Mouse (Mus musculus): ENCODE results near the gene Atg16l1. TPM values are rescaled to one million over a fixed set of nuclear protein-coding genes. Genes with fewer than 3 reads are reported as not detected.

Gene Atg16l1
- 5.1 and 9.7 TPM in 2 replicates for polyA plus RNA-seq (2012)

GRCm38 (mm10) chr1:87755641-87756470 is at the start of gene Atg16l1:
Gene Atg16l1 (plus strand): TSS chr1:87755870.
- TF ChIP-seq GATA1 (IDR thresholded peaks at IDR 0.05; ENCODE audit: low read length) = no peak

- no peak for TF ChIP-seq GATA1 (IDR thresholded peaks at IDR 0.05; ENCODE audit: low read length)
Observed at GRCm38 (mm10) chr1:87706361-87706760, 49.3 kb upstream of the Atg16l1 start.

GRCm38 (mm10) chr1:87709020-87709419 is 46.6 kb upstream of the Atg16l1 start:
- no peak for TF ChIP-seq GATA1 (IDR thresholded peaks at IDR 0.05; ENCODE audit: low read length)

GRCm38 (mm10) chr1:87709661-87710270 is 45.9 kb upstream of the Atg16l1 start:
- TF ChIP-seq GATA1 (IDR thresholded peaks at IDR 0.05; ENCODE audit: low read length) = no peak

- TF ChIP-seq GATA1 (IDR thresholded peaks at IDR 0.05; ENCODE audit: low read length) = no peak
Observed at GRCm38 (mm10) chr1:87711938-87712613, 43.6 kb upstream of the Atg16l1 start.

GRCm38 (mm10) chr1:87712614-87712971 is 43.1 kb upstream of the Atg16l1 start:
- no peak for TF ChIP-seq GATA1 (IDR thresholded peaks at IDR 0.05; ENCODE audit: low read length)

GRCm38 (mm10) chr1:87721382-87721781 is 34.3 kb upstream of the Atg16l1 start:
- no peak for TF ChIP-seq GATA1 (IDR thresholded peaks at IDR 0.05; ENCODE audit: low read length)

GRCm38 (mm10) chr1:87722081-87722480 is 33.6 kb upstream of the Atg16l1 start:
- no peak for TF ChIP-seq GATA1 (IDR thresholded peaks at IDR 0.05; ENCODE audit: low read length)

GRCm38 (mm10) chr1:87723351-87723750 is 32.3 kb upstream of the Atg16l1 start:
- TF ChIP-seq GATA1 (IDR thresholded peaks at IDR 0.05; ENCODE audit: low read length) = no peak

- TF ChIP-seq GATA1 (IDR thresholded peaks at IDR 0.05; ENCODE audit: low read length) = no peak
Observed at GRCm38 (mm10) chr1:87729070-87729469, 26.6 kb upstream of the Atg16l1 start.

- no peak for TF ChIP-seq GATA1 (IDR thresholded peaks at IDR 0.05; ENCODE audit: low read length)
Observed at GRCm38 (mm10) chr1:87729850-87730249, 25.8 kb upstream of the Atg16l1 start.

GRCm38 (mm10) chr1:87730271-87730670 is 25.4 kb upstream of the Atg16l1 start:
- no peak for TF ChIP-seq GATA1 (IDR thresholded peaks at IDR 0.05; ENCODE audit: low read length)

- TF ChIP-seq GATA1 (IDR thresholded peaks at IDR 0.05; ENCODE audit: low read length) = no peak
Observed at GRCm38 (mm10) chr1:87733212-87733611, 22.5 kb upstream of the Atg16l1 start.

- no peak for TF ChIP-seq GATA1 (IDR thresholded peaks at IDR 0.05; ENCODE audit: low read length)
Observed at GRCm38 (mm10) chr1:87734153-87734552, 21.5 kb upstream of the Atg16l1 start.

GRCm38 (mm10) chr1:87740584-87741290 is 14.9 kb upstream of the Atg16l1 start:
- no peak for TF ChIP-seq GATA1 (IDR thresholded peaks at IDR 0.05; ENCODE audit: low read length)
